Mouse (Mus musculus): ENCODE measurements around the gene Gucy2c. TPM values are rescaled to one million over a fixed set of nuclear protein-coding genes. Genes with fewer than 3 reads are reported as not detected.

The Gucy2c gene
- polyA plus RNA-seq, 1 experiment, result not detected

DNA sequence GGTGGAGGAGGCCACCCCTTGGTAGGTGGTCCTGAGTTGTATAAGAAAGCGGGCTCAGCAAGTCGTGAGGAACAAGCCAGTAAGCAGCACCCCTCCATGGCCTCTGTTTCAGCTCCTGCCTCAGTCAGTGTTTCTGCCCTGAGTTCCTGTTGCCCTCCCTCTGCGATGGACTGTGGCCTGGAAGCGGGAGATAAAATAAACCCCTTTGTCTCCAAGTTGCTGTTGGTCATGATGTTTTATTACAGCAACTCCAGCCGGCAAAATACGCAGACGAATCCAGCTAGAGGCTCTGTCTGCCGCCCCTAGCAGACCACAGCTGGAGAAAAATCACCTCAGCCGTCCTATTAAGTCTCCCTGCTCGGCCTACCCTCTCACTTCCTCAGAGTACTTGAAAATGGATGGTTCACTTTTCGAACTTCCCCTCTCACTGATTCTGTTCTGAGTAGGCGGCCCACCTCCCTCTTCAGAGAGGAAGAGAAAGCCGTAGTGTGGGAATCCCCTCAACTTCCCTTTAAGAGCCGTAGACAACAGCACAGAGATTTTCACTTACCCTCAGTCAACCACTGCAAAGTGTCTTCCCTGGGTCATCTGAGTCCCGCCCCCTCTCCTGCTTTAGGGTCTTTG lies 91.7 kb downstream of the Gucy2c start:
- H3K27ac ChIP-seq (ENCODE audit: control insufficient read depth, insufficient read depth, low read depth, low read length, poor library complexity), result peak overlapping the region; percentile 95
- peaks cover 7% of the 10 kb centered on the region for H3K4me1 ChIP-seq (ENCODE audit: control insufficient read depth, insufficient read depth, low read length)
- no peak overlapping the region for H3K4me3 ChIP-seq (replicated peaks; ENCODE audit: control insufficient read depth, low read depth, low read length)
- 16% methylated on average over 15 of the region's 15 CpGs for WGBS
- no peak for TF ChIP-seq POLR2A (IDR thresholded peaks at IDR 0.05; ENCODE audit: borderline replicate concordance, control insufficient read depth, low read depth, low read length)
- TF ChIP-seq CTCF (IDR thresholded peaks at IDR 0.05; ENCODE audit: control insufficient read depth, insufficient read depth, low read length), result no peak

GRCm38 (mm10) chr6:136685433-136685832 lies 96.1 kb downstream of the Gucy2c start:
- 71% methylated on average over 5 of the region's 5 CpGs for WGBS
- no peak for TF ChIP-seq POLR2A (IDR thresholded peaks at IDR 0.05; ENCODE audit: borderline replicate concordance, control insufficient read depth, low read depth, low read length)
- TF ChIP-seq CTCF (IDR thresholded peaks at IDR 0.05; ENCODE audit: control insufficient read depth, insufficient read depth, low read length), result no peak

DNA sequence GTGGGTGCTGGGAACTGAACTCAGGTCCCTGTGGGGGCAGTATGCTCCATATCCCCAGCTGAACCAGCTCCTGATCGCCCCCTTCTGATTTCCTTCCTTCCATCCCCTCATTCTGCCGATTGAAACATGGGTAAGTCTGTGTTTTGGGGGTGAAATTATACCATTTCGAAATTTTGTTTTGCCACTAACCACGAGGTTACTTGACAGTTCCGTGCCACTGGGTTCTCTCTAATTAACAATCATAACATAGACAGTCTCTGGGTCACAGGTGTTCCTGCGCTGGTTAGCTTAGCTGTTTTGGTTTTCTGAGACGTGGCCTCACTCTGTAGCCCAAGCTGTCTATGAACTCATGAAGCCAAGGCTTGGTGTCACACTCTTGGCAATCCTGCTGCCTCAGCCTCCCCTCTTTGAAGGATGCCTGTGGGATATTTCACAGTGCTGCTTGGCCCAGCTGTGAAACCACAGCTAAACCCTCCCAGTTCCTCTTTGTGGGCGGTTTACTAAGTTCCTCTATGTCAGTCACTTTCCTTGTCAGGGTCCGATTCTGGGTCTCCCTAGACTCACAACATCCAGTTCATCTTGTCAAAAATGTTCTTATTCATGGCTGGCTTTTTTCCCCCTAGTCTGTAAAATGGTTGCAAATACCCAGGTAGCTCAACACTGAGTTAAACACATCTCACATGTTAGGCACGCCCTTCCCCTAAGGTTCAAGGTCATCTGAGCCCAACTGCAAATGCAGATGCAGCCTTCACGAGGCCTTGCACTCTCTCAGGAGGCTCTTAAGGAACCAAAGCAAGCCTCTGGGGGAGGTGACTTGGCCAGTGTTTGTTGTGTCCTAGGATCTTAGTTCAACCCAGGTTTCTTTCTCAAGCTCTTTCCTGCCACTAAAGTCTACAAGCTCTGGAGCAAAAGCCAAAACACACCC lies 97.9 kb downstream of the Gucy2c start:
- Histone ChIP-seq H3K4me3 (replicated peaks; ENCODE audit: control insufficient read depth, low read depth, low read length) (no peak overlapping the region), H3K27ac (ENCODE audit: control insufficient read depth, insufficient read depth, low read depth, low read length, poor library complexity) (peak overlapping the region; percentile 93), H3K4me1 (ENCODE audit: control insufficient read depth, insufficient read depth, low read length) (peaks cover 13% of the 10 kb centered on the region; the same call in 1 of the 2 replicates)
- TF ChIP-seq POLR2A (IDR thresholded peaks at IDR 0.05; ENCODE audit: borderline replicate concordance, control insufficient read depth, low read depth, low read length) (no peak), CTCF (IDR thresholded peaks at IDR 0.05; ENCODE audit: control insufficient read depth, insufficient read depth, low read length) (no peak)
- 6% methylated on average over 11 of the region's 11 CpGs for WGBS

More at GRCm38 (mm10) chr6:136685433-136685832, 96.1 kb downstream of the Gucy2c start:
- Histone ChIP-seq H3K4me1 (ENCODE audit: control insufficient read depth, insufficient read depth, low read length) (peaks cover 13% of the 10 kb centered on the region), H3K27ac (ENCODE audit: control insufficient read depth, insufficient read depth, low read depth, low read length, poor library complexity) (peak overlapping the region; percentile 5; the same call in 1 of the 2 replicates), H3K4me3 (replicated peaks; ENCODE audit: control insufficient read depth, low read depth, low read length) (no peak overlapping the region)

GRCm38 (mm10) chr6:136679381-136679780 lies 102.2 kb downstream of the Gucy2c start:
- WGBS, result 46% methylated on average over 2 of the region's 2 CpGs
- H3K4me3 ChIP-seq (replicated peaks; ENCODE audit: control insufficient read depth, low read depth, low read length), result no peak overlapping the region
- no peak for TF ChIP-seq POLR2A (IDR thresholded peaks at IDR 0.05; ENCODE audit: borderline replicate concordance, control insufficient read depth, low read depth, low read length)
- no peak for TF ChIP-seq CTCF (IDR thresholded peaks at IDR 0.05; ENCODE audit: control insufficient read depth, insufficient read depth, low read length)
- H3K4me1 ChIP-seq (ENCODE audit: control insufficient read depth, insufficient read depth, low read length), result peaks cover 7% of the 10 kb centered on the region; the same call in 1 of the 2 replicates
- no peak overlapping the region for H3K27ac ChIP-seq (ENCODE audit: control insufficient read depth, insufficient read depth, low read depth, low read length, poor library complexity)

DNA sequence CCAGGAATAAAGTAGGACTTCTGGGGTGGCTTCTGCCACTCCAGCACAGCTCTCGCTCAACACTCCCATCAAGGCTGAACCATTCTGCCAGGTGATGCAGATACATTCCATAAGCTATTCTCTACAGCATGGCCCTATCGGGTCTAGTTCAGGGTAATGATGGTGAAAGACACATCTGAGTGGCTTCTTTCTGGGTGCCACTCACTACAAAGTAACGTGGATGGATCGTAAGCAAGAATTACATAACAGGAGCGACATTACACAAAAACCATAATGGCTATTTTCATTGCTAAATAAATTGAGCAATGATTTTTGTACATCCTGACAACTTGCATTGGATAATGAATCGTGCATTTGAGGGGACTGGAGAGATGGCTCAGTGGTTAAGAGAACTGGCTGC lies 106.6 kb downstream of the Gucy2c start:
- no peak for TF ChIP-seq POLR2A (IDR thresholded peaks at IDR 0.05; ENCODE audit: borderline replicate concordance, control insufficient read depth, low read depth, low read length)
- WGBS, result 47% methylated on average over 6 of the region's 6 CpGs

GRCm38 (mm10) chr6:136672467-136672866 lies 109.1 kb downstream of the Gucy2c start:
- peak overlapping the region; percentile 32 for H3K27ac ChIP-seq (ENCODE audit: control insufficient read depth, insufficient read depth, low read depth, low read length, poor library complexity)
- 34% methylated on average over 7 of the region's 7 CpGs for WGBS
- no peak overlapping the region for H3K4me3 ChIP-seq (replicated peaks; ENCODE audit: control insufficient read depth, low read depth, low read length)
- peaks cover 3% of the 10 kb centered on the region; the same call in 1 of the 2 replicates for H3K4me1 ChIP-seq (ENCODE audit: control insufficient read depth, insufficient read depth, low read length)
- TF ChIP-seq CTCF (IDR thresholded peaks at IDR 0.05; ENCODE audit: control insufficient read depth, insufficient read depth, low read length) (no peak), POLR2A (IDR thresholded peaks at IDR 0.05; ENCODE audit: borderline replicate concordance, control insufficient read depth, low read depth, low read length) (no peak)

More for the DNA sequence above, 106.6 kb downstream of the Gucy2c start:
- Histone ChIP-seq H3K27ac (ENCODE audit: control insufficient read depth, insufficient read depth, low read depth, low read length, poor library complexity) (peak overlapping the region; percentile 46), H3K4me3 (replicated peaks; ENCODE audit: control insufficient read depth, low read depth, low read length) (no peak overlapping the region), H3K4me1 (ENCODE audit: control insufficient read depth, insufficient read depth, low read length) (peaks cover 5% of the 10 kb centered on the region; the same call in 1 of the 2 replicates)

GRCm38 (mm10) chr6:136669274-136669673 lies 112.3 kb downstream of the Gucy2c start:
- no peak for TF ChIP-seq CTCF (IDR thresholded peaks at IDR 0.05; ENCODE audit: control insufficient read depth, insufficient read depth, low read length)
- TF ChIP-seq POLR2A (IDR thresholded peaks at IDR 0.05; ENCODE audit: borderline replicate concordance, control insufficient read depth, low read depth, low read length), result no peak
- WGBS, result 75% methylated on average over 5 of the region's 5 CpGs
- no peak overlapping the region for H3K4me3 ChIP-seq (replicated peaks; ENCODE audit: control insufficient read depth, low read depth, low read length)

More at GRCm38 (mm10) chr6:136669274-136669673, 112.3 kb downstream of the Gucy2c start:
- Histone ChIP-seq H3K4me1 (ENCODE audit: control insufficient read depth, insufficient read depth, low read length) (peaks cover 3% of the 10 kb centered on the region; the same call in 1 of the 2 replicates), H3K27ac (ENCODE audit: control insufficient read depth, insufficient read depth, low read depth, low read length, poor library complexity) (no peak overlapping the region)
